Mouse (Mus musculus) lung, adult 10 weeks (tissue): ENCODE measurements around the gene Ctse. TPM values are rescaled to one million over a fixed set of nuclear protein-coding genes. Genes with fewer than 3 reads are reported as not detected.

Source experiments
- polyA plus RNA-seq: library from polyadenylated mRNA; stranded (reverse); fragments of 350-450 nt; fragmentation: Illumina TruSeq; extraction: RNeasy Lipid Tissue Mini Kit (QIAGEN cat#74804); gene quantifications from one replicate; pipeline ENCODE4 v1.2.3, GENCODE M21; 2014; ENCODE audit warnings: low read depth, low replicate concordance; ENCODE audit not compliant: insufficient read depth

Ctse gene
- 0.24 TPM for polyA plus RNA-seq

DNA sequence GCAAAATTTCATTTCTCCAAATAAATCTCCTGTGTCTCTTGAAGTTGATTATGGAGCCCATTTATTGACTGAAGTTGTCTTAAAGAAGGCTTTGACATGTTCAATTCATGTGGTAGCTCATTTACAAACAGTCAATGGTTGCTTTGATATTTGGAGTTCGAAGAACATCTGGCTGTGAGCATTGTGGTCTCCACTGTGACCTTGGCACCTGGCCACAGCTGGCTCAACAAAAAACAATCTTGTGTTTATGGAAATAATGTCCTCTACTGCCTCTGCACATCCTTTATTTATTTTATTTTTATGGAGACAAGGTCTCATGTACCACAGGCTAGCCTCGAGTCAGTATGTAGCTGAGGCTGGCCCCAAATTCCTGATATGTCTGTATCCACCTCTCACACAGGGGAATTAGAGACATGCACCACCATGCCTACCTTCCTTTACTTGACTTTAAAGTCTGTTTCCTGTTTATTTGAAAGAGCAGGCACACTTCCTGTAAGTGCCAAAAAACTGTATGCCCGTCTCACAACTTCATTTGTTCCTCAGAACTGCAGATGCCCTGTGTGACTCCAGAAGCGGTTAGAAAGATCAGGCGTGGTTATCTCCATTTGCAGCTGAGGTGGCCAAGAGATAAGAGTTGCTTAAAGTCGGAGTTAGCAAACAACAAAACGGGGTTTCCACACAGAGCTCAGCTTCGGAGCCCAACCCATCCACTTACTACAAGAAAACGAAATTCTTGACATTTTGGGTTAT lies at the start of gene Ctse:
Ctse (plus strand) TSS at position 516 of the 750 bp plus-strand sequence.

DNA sequence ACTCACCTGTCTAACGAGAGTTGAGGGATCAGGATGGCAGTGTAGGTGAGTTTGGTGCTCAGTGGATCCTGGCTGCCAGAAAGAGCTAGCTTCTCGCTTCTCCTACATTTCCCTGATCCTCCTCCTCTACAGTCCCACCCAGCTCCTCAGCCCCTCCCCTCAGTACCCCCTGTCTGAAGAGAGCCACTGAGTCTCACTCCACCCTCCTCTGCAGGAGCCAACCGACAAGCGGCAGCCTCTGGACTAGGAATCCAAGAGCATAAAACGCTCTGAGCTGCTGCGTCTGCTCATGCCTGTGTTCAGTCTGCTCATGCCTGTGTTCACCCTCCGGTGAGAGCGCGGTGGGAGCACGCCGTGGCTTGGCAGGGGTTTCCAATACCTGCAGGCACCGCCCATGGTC lies 39.2 kb upstream of the Ctse start, which contains the start of gene Avpr1b:
Avpr1b (plus strand) TSS at position 335 of the 400 bp plus-strand sequence.

GRCm38 (mm10) chr1:131688475-131688874 lies 50.4 kb downstream of the Ctse start, which contains the start of gene Rab7b:
Rab7b (plus strand) TSS chr1:131688695.

Other genes starting within 250 kb of the Ctse start
- 17.2 TPM for gene Srgap2, start 111.0 kb upstream of the Ctse start, polyA plus RNA-seq
- gene Fam72a, start 110.4 kb upstream of the Ctse start, polyA plus RNA-seq: 1.8 TPM
- not detected for gene Avpr1b, start 39.1 kb upstream of the Ctse start, polyA plus RNA-seq
- 7.0 TPM for gene Rab7b, start 50.4 kb downstream of the Ctse start, polyA plus RNA-seq
- 8.1 TPM for gene Slc26a9, start 105.7 kb downstream of the Ctse start, polyA plus RNA-seq
- 0.55 TPM for gene Pm20d1, start 159.1 kb downstream of the Ctse start, polyA plus RNA-seq
- gene Slc41a1, start 189.2 kb downstream of the Ctse start, polyA plus RNA-seq: 7.0 TPM
- gene Rab29, start 228.9 kb downstream of the Ctse start, polyA plus RNA-seq: 21.4 TPM